Mouse (Mus musculus) lung, adult 2 months (tissue): ENCODE measurements around the gene Cdk14.

Experiments
- CTCF ChIP-seq: fragments of 200-500 bp; IDR thresholded peaks from 2 replicates; pipeline ENCODE4 v1.5.1; 2011; ENCODE audit warnings: mild to moderate bottlenecking, low read length, control low read depth; ENCODE audit not compliant: insufficient read depth
- POLR2A ChIP-seq: fragments of 200-500 bp; IDR thresholded peaks from 2 replicates; pipeline ENCODE4 v1.6.1; 2011; ENCODE audit warnings: low read depth, mild to moderate bottlenecking, control low read depth, low read length, borderline replicate concordance; ENCODE audit errors: extremely low read depth

GRCm38 (mm10) chr5:4917274-4917673 is 502.8 kb downstream of the Cdk14 start:
- TF ChIP-seq CTCF (no peak), POLR2A (no peak)
